Mouse (Mus musculus) CH12.LX (cell line): ENCODE results near the gene Galc. TPM values are rescaled to one million over a fixed set of nuclear protein-coding genes. Genes with fewer than 3 reads are reported as not detected.
A peak's percentile ranks its signal among the peaks of the same experiment; 100 is the strongest.

Experiments used
- DNase-seq: peaks from one replicate; pipeline ENCODE4 v3.0.0-alpha.2; 2013; ENCODE audit errors: extremely low read depth
- H3K27ac ChIP-seq: 2 replicates; pipeline ENCODE4 v1.5.1; 2012; ENCODE audit warnings: low read depth, mild to moderate bottlenecking, control low read depth, moderate library complexity; ENCODE audit not compliant: insufficient read depth
- H3K27me3 ChIP-seq: replicated peaks from 2 replicates; pipeline ENCODE3; 2012; ENCODE audit warnings: inconsistent platforms
- H3K36me3 ChIP-seq, 2 experiments: replicated peaks in 1 of 2; 2 replicates each; pipeline versions ENCODE3 to v1.6.1; 2012; ENCODE audit warnings: inconsistent platforms in 1 of 2, low read length in 1 of 2, mild to moderate bottlenecking in 1 of 2, mixed read lengths in 1 of 2, moderate library complexity in 1 of 2; ENCODE audit not compliant: control insufficient read depth in 1 of 2, insufficient read depth in 1 of 2
- H3K4me1 ChIP-seq, 2 experiments: 2 replicates each; pipeline ENCODE4 v1.6.1; 2012; ENCODE audit warnings: inconsistent platforms in 1 of 2, moderate library complexity in 1 of 2; ENCODE audit not compliant: insufficient read depth in 2 of 2, control insufficient read depth in 1 of 2
- H3K4me2 ChIP-seq: 2 replicates; pipeline ENCODE4 v1.6.1; 2012; ENCODE audit warnings: low read depth, mild to moderate bottlenecking, control low read depth; ENCODE audit not compliant: poor library complexity, insufficient read depth, severe bottlenecking
- H3K4me3 ChIP-seq, 3 experiments: fragments of 150-350 bp in 1 of 3; sonication (generic) in 1 of 3; replicated peaks in 1 of 3; 2 replicates each; pipeline versions ENCODE3 to v1.5.1; 2011 to 2012; ENCODE audit warnings: low read depth in 2 of 3, low read length in 2 of 3, mild to moderate bottlenecking in 2 of 3, moderate library complexity in 2 of 3, control low read depth in 1 of 3, improper control_type of control experiment in 1 of 3, inconsistent platforms in 1 of 3, mixed read lengths in 1 of 3; ENCODE audit not compliant: poor library complexity in 1 of 3
- H3K79me2 ChIP-seq: replicated peaks from 2 replicates; pipeline ENCODE4 v1.6.1; 2012; ENCODE audit warnings: mild to moderate bottlenecking, moderate library complexity; ENCODE audit not compliant: control insufficient read depth, poor library complexity, insufficient read depth, severe bottlenecking; ENCODE audit errors: extremely low read depth
- H3K9ac ChIP-seq: 2 replicates; pipeline ENCODE4 v1.6.1; 2012; ENCODE audit warnings: low read depth, mild to moderate bottlenecking, control low read depth, moderate library complexity; ENCODE audit not compliant: insufficient read depth
- H3K9me3 ChIP-seq: replicated peaks from 2 replicates; pipeline ENCODE3; 2012; ENCODE audit warnings: low read length, inconsistent platforms, mixed read lengths
- BHLHE40 ChIP-seq: IDR thresholded peaks from 2 replicates; pipeline ENCODE4 v1.6.1; 2011; ENCODE audit warnings: mild to moderate bottlenecking, low read depth, low read length, improper control_type of control experiment
- CTCF ChIP-seq, 2 experiments: IDR thresholded peaks in 1 of 2; conservative IDR thresholded peaks in 1 of 2; 2 replicates each; pipeline ENCODE4 v1.5.1; 2011 to 2012; ENCODE audit warnings: low read depth in 2 of 2, low read length in 2 of 2, improper control_type of control experiment in 1 of 2, inconsistent platforms in 1 of 2, mild to moderate bottlenecking in 1 of 2, moderate library complexity in 1 of 2
- EP300 ChIP-seq: IDR thresholded peaks from 2 replicates; pipeline ENCODE4 v1.6.1; 2011; ENCODE audit warnings: low read length, improper control_type of control experiment
- HCFC1 ChIP-seq: IDR thresholded peaks from 2 replicates; pipeline ENCODE4 v1.6.1; 2012; ENCODE audit warnings: low read depth, mild to moderate bottlenecking, inconsistent platforms, low read length, improper control_type of control experiment
- JUND ChIP-seq: conservative IDR thresholded peaks from 2 replicates; pipeline ENCODE4 v1.6.1; 2011; ENCODE audit warnings: low read depth, low read length, improper control_type of control experiment
- KAT2A ChIP-seq: IDR thresholded peaks from 2 replicates; pipeline ENCODE4 v1.6.1; 2012; ENCODE audit warnings: low read length, improper control_type of control experiment, inconsistent platforms; ENCODE audit not compliant: insufficient replicate concordance
- MEF2A ChIP-seq: IDR thresholded peaks from 2 replicates; pipeline ENCODE4 v1.6.1; 2014; ENCODE audit warnings: low read depth, mild to moderate bottlenecking, inconsistent platforms, low read length, improper control_type of control experiment, borderline replicate concordance
- MXI1 ChIP-seq: IDR thresholded peaks from 2 replicates; pipeline ENCODE4 v1.6.1; 2011; ENCODE audit warnings: mild to moderate bottlenecking, low read depth, low read length, improper control_type of control experiment
- MYC ChIP-seq: IDR thresholded peaks from 2 replicates; pipeline ENCODE4 v1.6.1; 2011; ENCODE audit warnings: low read depth, mild to moderate bottlenecking, improper control_type of control experiment, low read length
- NELFE ChIP-seq: IDR thresholded peaks from 2 replicates; pipeline ENCODE4 v1.6.1; 2011; ENCODE audit warnings: low read depth, low read length, improper control_type of control experiment
- POLR2AphosphoS2 ChIP-seq: IDR thresholded peaks from 2 replicates; pipeline ENCODE4 v1.6.1; 2011; ENCODE audit warnings: low read depth, low read length, improper control_type of control experiment
- RAD21 ChIP-seq: IDR thresholded peaks from 2 replicates; pipeline ENCODE4 v1.6.1; 2011; ENCODE audit warnings: low read depth, mild to moderate bottlenecking, low read length, improper control_type of control experiment, moderate library complexity
- RCOR1 ChIP-seq: conservative IDR thresholded peaks from 2 replicates; pipeline ENCODE4 v1.6.1; 2012; ENCODE audit warnings: low read depth, mild to moderate bottlenecking, inconsistent platforms, low read length, improper control_type of control experiment
- SMC3 ChIP-seq: IDR thresholded peaks from 2 replicates; pipeline ENCODE4 v1.6.1; 2011; ENCODE audit warnings: low read depth, low read length, improper control_type of control experiment
- USF1 ChIP-seq: IDR thresholded peaks from 2 replicates; pipeline ENCODE4 v1.6.1; 2014; ENCODE audit warnings: low read depth, mild to moderate bottlenecking, inconsistent platforms, low read length, improper control_type of control experiment
- ZC3H11A ChIP-seq: IDR thresholded peaks from 2 replicates; pipeline ENCODE4 v1.6.1; 2012; ENCODE audit warnings: low read depth, mild to moderate bottlenecking, inconsistent platforms, low read length, improper control_type of control experiment
- ZKSCAN1 ChIP-seq: IDR thresholded peaks from 2 replicates; pipeline ENCODE4 v1.6.1; 2012; ENCODE audit warnings: low read depth, inconsistent platforms, low read length, improper control_type of control experiment, borderline replicate concordance
- ZNF384 ChIP-seq: IDR thresholded peaks from 2 replicates; pipeline ENCODE4 v1.6.1; 2012; ENCODE audit warnings: low read depth, low read length, improper control_type of control experiment, inconsistent platforms
- dilution Hi-C: fragments of 300-500 bp; cut with MboI; formaldehyde crosslinking; loops from 2 replicates; pipeline ENCODE4 v1.14.3; 2020; ENCODE audit warnings: low sequenced_read_pairs; ENCODE audit not compliant: extremely low pct_unique_long_range_greater_than_20kb, extremely low pct_ligation_motif_present
- in situ Hi-C: fragments of 300-500 bp; cut with MboI; formaldehyde crosslinking; loops from 3 replicates; pipeline ENCODE4 v1.14.3; 2019; ENCODE audit warnings: low sequenced_read_pairs, low pct_ligation_motif_present, low pct_unique_long_range_greater_than_20kb, mixed read lengths
- polyA plus RNA-seq: library from polyadenylated mRNA; unstranded; fragments of >175 nt; gene quantifications from 2 replicates; pipeline ENCODE4 v1.2.1, GENCODE M21; 2012; ENCODE audit warnings: low read depth; ENCODE audit not compliant: insufficient read length
- total RNA-seq, 2 experiments: library from RNA; depleted of rRNA; stranded (reverse); fragments of 300-350 nt in 1 of 2; fragments of >200 nt in 1 of 2; gene quantifications; 2 replicates each; pipeline ENCODE4 v1.2.3; 2012 to 2014

Galc gene
- total and polyA plus RNA-seq, 3 experiments, result 1.6 to 9.1 (median 6.4) TPM

DNA sequence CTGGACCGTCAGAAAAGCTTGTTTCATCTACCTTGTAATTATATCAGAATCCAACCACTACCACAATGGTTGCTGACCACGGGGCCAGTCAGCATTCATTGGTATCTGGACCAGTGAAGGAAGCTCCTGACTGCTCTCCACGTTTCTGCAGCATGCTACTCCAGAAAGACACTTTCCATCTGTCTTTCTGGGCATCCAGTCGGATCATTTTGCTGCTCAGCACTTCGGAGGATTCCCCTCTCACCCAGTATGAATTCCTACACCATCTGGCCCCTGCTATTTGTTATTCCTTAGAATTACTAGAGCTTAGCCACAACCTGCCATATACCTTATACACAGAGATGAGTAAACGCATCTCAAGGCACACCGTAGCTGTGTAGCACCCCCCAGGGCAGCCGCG, 70.2 kb downstream of the Galc start:
- H3K9ac ChIP-seq, result no peak overlapping the region
- in situ Hi-C loops (loop anchor here (25.0 kb wide), 1 partner anchor 202 kb away; no protein-coding TSS in a partner anchor), dilution Hi-C loops (no loop called here)
- no peak for DNase-seq
- H3K4me1 ChIP-seq, result peaks cover 3 to 10% of the 10 kb centered on the region in 2 experiments; a peak in 3 of 4 replicates
- no peaks in the 10 kb centered on the region for H3K27me3 ChIP-seq
- no peaks in the 10 kb centered on the region for H3K9me3 ChIP-seq
- no peak overlapping the region for H3K4me3 ChIP-seq
- TF ChIP-seq USF1 (no peak), ZKSCAN1 (no peak), MYC (no peak), JUND (no peak), BHLHE40 (no peak), NELFE (no peak), MEF2A (no peak), RCOR1 (no peak), ZNF384 (no peak), MXI1 (no peak)
- no peaks in the 10 kb centered on the region for H3K79me2 ChIP-seq
- no peak overlapping the region for H3K27ac ChIP-seq
- H3K4me2 ChIP-seq, result no peak overlapping the region
- H3K36me3 ChIP-seq, result no peaks in the 10 kb centered on the region

DNA sequence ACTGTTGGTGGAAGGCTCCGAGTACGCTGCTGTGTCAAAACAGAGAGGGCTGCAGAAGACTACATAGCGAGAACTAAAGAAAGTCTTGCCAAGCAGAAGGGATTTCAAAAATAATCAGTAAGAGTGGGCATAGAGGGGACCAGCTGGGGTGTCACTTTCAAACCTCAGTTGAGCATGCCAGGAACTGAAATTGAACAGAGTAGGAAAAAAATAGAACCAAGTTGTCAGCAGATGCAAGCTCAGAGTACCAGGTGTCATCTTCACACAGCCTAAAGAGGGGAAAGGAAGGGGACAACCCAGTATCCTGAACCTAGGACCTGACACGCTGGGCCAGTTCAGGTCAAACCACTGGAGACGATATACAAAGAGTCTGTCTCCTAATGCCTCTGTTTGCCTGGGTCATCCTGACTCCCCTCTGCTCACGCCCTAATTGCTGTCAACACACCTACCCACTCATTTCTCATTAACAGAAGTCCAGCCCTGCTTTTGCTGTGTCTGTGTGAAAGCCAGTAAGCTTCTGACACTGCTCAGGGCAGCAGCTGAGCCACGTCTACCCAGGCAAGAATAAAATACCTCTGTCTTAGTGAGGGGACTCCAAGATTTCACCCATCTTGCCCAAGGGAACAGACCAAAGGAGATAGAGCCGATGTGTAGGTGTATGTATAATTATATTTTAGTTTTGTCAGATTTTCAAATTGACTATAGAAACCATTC, 71.9 kb downstream of the Galc start:
- no peaks in the 10 kb centered on the region for H3K79me2 ChIP-seq
- peaks cover 4% of the 10 kb centered on the region for H3K27me3 ChIP-seq
- no peak overlapping the region for H3K9ac ChIP-seq
- no peak for DNase-seq
- TF ChIP-seq BHLHE40, result no peak
- 0 out of 2 replicates have a peak, but pooled peaks have one; percentile 22 for TF ChIP-seq EP300
- no peak overlapping the region for H3K4me3 ChIP-seq
- H3K9me3 ChIP-seq, result no peaks in the 10 kb centered on the region
- peaks cover 3 to 10% of the 10 kb centered on the region in 2 experiments; a peak in 3 of 4 replicates for H3K4me1 ChIP-seq
- dilution Hi-C loops (no loop called here), in situ Hi-C loops (loop anchor here (25.0 kb wide), 1 partner anchor 200 kb away; no protein-coding TSS in a partner anchor)
- H3K4me2 ChIP-seq, result peak overlapping the region; percentile 34; the same call in 1 of the 2 replicates
- H3K36me3 ChIP-seq, result no peaks in the 10 kb centered on the region
- H3K27ac ChIP-seq, result no peak overlapping the region

DNA sequence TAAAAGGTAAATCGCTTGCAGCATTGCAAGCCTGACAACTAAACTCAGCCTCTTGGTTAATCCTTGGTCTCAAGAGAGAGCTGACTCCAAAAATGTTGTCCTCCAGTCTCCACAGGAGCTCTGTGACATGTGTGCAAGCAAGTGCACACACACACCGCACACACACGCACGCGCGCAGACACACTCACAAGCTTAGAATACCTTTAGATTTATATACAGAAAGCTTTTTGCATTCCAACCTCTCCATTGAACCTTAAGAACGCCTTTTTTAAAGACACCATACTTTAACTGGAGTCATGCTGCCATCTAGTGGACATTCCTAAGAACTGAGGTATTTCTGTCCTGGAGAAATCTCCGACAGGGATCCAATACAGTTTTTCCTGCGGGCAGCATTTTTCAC, 77.5 kb downstream of the Galc start:
- H3K9ac ChIP-seq, result no peak overlapping the region
- in situ Hi-C loops, result loop anchor here (25.0 kb wide), 1 partner anchor 194 kb away; no protein-coding TSS in a partner anchor
- no peaks in the 10 kb centered on the region for H3K79me2 ChIP-seq
- no peak overlapping the region for H3K4me3 ChIP-seq
- no peaks in the 10 kb centered on the region for H3K36me3 ChIP-seq
- peaks cover 0 to under 1% of the 10 kb centered on the region in 2 experiments; a peak in 2 of 4 replicates for H3K4me1 ChIP-seq
- H3K27ac ChIP-seq, result no peak overlapping the region
- DNase-seq, result peak; percentile 64
- peak; percentile 27; the same call in 1 of the 2 replicates for TF ChIP-seq ZC3H11A
- TF ChIP-seq POLR2AphosphoS2, result no peak
- no peak for TF ChIP-seq MYC
- TF ChIP-seq RAD21, result peak; percentile 96
- TF ChIP-seq CTCF (conservative IDR thresholded peaks at IDR 0.05 in 1 of 2, IDR thresholded peaks at IDR 0.05 in 1 of 2; ENCODE audit: low read depth in 2 of 2, low read length in 2 of 2), result peak; percentile 61 to 84
- TF ChIP-seq EP300, result no peak
- TF ChIP-seq SMC3, result peak; percentile 69
- TF ChIP-seq HCFC1, result no peak
- TF ChIP-seq KAT2A, result no peak
- no peak for TF ChIP-seq MXI1
- H3K9me3 ChIP-seq, result no peaks in the 10 kb centered on the region
- dilution Hi-C loops, result no loop called here
- H3K27me3 ChIP-seq, result peaks cover 6% of the 10 kb centered on the region
- H3K4me2 ChIP-seq, result no peak overlapping the region
